Mouse (Mus musculus): ENCODE results near the gene Gkn2.

Gene Gkn2

DNA sequence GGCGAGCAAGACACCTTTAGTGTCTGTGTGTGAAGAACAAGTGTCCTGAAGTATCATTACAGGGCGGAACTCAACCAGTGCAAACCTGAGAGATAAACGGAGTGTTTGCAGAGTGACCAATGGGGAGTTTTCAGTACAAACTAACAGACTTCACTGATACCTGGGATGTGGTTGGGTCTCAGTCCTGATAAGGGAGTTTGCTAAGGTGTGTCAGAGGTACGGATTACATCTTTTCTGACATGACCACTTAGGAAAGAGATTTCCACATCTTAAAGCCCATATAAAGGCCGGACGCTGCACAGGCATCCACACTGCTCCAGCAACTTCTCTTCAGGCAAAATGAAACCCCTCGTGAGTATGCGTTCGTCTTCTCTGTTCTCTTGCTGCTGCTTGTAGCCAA, at the start of gene Gkn2:
Gkn2 (plus strand) TSS at position 301 of the 400 bp plus-strand sequence.
- no peak for DNase-seq (ENCODE audit: low spot score)

DNA sequence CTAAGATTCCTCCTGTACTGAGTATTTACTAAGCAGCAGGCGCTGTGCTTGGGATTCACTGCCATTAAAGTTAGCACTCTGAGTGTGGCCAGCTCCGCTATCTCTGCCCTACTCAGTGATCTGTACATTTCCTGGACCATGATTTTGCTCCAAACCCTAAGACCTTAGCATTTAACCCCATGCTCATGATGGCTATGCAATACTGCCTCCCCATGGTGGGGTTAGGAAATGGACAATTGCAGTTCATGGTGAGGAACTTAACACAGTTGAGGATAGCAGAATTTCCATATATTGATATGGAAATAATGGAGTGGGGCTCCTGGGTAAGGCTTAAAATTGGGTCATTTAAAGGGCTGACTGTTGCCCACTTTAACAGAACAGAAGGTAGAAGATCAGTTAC, 49.8 kb upstream of the Gkn2 start:
- no peak for DNase-seq (ENCODE audit: low spot score)

DNA sequence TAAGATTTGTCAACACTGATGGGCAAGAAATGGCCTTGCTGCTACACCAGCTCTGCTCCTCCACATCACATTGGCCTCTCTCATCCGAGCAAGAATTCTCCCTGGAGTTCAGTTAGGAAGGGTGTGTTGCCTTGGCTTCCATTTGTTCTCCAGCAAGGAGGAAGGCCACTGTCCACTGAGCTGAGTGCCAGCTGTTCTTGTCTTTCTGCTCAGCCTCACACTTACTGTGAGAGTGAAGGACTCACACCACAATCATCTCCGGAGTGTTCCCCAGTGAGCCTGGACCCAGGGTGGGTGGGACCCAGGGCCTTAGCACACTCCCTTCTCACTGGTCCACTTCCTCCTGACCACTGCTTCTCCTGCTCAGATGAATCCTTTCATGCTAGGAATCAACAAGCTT, 46.2 kb upstream of the Gkn2 start:
- no peak for DNase-seq (ENCODE audit: low spot score)

DNA sequence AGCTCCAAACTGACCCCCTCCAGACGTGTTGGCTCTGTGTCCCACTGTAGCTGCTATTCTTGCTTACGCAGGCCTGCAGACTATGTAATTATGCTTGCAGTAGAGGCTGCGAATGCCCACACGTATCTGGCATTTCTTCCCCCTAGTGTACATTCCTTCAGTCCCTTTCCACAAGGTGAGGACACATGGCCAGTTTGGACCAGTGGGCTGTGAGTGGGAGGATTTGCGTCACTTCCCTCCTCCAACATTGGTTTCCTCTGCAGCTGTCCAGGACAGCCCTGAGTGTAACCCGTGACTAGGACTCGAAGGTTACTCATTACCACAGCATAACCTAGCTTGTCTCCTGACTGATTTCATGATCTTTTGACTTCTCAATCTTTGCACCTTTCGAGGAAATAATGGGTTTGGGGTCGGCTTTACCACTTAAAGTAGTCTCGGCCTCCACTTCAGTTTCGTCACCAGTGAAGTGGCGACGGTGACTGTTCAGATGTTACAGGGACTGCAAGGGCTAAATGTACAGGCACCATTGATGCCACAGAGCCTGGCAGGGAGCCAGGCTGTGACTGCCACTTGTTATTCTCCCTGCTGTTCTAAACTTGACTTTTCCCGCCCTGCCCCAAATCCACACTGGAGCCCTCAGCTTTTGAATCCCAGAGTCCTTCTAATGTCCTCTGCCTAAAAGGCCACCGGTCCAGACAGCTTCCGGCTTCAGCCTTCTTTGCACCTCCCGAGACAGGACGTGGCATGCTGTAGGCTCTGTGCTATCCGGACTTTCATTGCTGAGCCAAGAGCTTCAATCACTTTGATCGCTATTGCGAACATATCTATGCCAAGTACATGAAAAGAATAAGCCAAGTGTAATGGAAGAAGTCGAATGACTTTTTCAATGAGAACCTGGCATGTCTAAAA, 44.6 kb upstream of the Gkn2 start:
- DNase-seq (ENCODE audit: low spot score): no peak

DNA sequence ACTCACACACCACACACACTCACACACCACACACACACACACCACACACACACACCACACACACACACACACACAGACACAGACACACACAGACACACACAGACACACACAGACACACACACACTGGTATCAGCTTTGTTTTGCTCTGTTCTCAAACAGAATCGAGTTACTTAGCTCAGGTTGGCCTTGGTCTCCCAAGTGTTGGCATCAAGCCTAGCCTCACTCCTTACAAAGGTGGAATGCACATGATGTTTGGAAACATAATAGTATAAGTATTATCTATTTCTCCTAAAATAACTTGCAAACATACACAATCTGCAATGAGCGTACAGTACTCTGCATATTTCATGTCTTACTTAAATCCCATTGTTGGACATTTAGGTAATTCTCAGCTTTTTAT, 40.8 kb upstream of the Gkn2 start:
- no peak for DNase-seq (ENCODE audit: low spot score)

DNA sequence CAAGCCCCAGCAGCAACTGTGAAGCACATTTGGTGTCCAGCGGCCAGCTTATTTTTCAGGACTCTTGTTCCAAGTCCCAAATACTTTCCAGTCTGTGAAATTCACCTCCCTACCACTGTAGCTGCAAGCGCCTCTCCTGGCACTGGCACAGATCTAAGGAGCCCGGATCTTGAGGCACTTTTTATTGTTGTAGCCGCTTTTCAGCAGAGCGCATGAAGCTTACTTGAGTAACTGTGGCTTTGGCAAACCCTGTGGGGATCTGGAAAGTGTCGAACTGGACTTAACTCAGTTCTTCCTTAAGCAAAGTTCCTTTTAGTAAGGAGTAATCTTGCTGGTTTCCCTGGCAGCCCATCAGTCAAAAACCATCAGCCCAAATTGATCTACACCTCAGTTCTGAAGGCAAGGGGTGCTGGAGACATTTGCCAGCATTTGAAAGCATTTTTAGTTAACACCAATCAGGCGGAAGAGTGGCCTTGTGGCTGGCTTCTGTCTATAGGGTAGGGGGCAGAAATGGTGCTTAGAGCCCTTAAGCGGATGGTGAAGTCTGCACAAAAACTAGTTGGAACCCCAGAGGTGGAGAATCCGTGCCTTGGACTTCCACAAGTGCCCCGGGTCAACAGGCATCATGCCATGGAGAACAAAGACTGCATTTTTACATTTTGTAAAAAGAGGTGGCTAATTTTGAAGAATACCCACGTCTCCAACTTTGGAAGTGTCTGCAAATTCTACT, 38.6 kb upstream of the Gkn2 start:
- peak; percentile 34 for DNase-seq (ENCODE audit: low spot score)

DNA sequence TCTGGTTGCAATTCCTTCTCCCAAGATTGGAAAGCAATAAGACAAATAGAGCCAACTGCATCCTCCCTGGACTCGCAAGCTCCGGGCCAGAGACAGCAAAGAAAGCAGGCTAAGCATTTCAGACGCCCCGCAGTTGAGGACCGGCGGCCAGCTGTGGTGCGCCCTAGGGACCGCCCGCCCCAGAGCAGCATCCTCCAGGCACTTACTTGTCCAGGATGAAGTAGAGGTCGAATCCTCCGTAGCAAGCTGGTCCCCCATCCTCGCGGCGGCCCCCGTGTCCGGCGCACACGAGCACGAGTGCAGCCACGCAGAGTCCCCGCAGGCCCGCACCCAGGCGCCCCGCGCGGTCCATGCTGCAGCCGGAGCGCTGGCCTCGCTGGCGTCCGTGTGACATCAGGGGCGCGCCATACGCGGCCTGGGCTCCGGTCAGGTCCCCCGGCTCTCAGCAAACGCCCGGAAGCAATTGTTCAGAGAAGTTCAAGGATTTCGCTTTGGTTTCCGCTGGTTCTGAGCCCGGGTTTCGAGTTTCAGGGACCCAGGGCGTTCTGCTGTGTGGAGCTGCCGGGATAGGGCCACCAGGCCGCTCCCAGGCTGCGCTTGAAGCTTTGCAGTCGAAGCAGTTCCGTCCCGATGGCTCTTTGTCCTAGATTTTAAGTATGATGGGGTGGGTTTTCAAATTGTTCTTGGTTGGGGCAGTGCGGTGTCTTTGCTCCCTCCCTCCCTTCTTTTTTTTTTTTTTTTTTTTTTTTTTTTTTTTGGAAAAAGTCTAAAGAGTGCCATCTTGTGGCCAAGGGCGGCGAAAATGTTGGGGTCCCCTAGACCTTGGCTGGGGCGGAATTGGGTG, 37.8 kb upstream of the Gkn2 start, which contains the start of gene Antxr1:
Antxr1 (minus strand) TSS at position 731 of the 844 bp plus-strand sequence.
- DNase-seq (ENCODE audit: low spot score): peak; percentile 42

DNA sequence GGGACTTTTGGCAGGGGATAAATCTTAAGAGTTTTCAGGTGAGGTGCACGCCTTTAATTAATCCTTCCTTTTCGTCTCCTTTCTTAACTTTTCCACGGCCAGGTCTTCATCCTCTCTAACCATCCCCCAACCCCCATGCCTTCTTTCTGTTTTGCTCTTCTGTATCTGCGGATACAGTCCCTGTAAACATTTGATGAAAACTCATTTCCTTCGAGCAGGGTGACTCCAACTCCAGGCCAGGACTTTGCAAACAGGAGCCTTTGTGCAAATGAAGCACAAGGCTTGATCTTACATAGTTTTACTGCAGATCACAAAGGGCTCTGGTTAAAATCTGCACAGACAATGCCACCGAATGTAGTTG, 37.2 kb upstream of the Gkn2 start:
- no peak for DNase-seq (ENCODE audit: low spot score)

DNA sequence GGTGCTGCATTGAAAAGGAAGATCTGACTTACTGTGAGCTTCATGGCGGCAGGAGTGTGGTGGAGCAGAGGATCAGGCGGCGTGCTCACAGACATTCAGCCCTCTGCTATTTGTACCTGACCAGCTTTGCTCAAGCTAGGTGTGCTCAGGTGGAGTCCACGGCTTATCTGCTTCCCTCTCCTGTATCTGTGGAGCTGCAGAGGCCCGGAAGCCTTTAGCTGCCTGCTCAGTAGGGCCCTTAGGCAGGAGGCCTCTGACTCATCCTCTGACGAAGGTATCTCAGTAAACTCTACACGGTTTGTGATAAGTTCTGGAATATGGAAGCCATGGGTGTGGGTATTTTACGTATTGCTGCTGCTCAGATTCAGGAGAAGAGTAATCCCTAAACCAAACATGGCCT, 22.3 kb upstream of the Gkn2 start, which contains the start of gene Gkn1:
Gkn1 (minus strand) TSS at position 114 of the 400 bp plus-strand sequence.
- no peak for DNase-seq (ENCODE audit: low spot score)

DNA sequence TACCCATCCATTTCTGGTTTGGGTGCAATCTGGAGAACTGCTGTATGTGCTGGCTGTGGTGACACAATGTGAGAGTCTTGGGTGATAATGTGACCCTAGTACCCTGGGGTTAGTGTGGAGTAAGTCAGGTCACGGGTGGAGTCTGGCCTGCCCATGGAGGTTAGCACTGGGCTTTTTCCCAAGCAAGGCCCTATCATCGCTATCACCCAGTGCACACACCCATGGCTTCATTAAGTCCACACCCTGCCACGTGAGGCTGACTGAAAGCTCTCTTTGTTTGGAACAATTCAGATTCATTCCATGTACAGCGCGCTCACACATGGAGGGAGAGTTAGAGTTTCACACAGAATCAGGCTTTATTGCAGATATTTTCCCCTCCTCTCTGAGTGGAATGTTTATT, 18.7 kb upstream of the Gkn2 start:
- DNase-seq (ENCODE audit: low spot score): no peak

DNA sequence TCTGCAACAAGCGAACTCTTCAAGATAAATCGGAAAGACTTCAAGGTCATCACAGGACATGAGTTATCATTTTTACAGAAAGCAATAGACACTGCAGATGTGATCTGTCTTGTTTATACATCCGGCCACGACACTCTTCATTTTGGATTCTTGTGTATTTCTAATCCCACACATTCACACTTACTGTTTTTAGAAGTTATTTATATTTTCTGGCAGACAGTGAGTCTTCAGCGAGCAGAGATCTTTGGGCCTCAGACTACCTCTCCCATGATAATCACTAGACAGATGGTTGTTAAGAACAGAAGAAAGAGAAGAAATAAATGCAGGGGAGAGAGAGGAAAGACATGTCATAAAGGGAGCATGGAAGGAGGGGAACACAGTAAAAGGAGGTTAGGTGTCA, 3.9 kb upstream of the Gkn2 start:
- no peak for DNase-seq (ENCODE audit: low spot score)

DNA sequence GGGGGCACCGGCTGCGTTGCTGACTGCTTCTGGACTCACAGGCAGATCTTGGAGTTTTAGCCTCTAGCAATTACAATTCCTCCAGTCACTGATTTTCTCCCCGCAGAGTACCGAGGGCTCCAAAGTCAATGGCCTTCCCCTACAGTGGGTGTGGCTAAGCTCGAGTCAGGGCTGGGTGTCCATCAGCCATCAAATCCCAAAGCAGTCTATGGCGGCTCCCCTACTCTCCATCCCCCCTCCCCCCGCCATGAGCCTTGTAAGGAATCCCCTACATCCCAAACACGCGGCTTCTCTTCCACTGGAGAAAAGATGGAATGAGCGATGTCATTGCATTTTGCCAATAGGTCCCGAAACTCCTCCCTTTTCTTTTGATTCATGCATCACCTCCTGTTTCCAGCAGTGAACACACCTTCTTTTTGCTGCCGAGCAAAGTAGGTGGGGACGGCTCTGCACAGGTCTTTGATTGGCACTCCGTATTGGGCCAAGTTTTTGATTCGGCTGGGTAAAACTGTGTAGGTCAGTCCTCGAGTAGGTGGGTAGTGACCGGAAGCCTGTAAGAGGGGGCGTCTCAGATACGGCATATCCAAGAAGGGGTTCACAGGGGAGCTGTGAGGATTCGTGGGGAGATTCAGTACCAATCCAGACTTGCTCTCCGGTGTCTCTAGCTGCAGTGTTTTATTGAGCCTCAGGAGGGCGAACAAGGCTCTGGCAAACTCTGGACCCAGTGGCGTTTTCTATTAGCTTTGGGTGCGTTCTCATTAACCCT, 11.0 kb downstream of the Gkn2 start:
- DNase-seq (ENCODE audit: low spot score): no peak

DNA sequence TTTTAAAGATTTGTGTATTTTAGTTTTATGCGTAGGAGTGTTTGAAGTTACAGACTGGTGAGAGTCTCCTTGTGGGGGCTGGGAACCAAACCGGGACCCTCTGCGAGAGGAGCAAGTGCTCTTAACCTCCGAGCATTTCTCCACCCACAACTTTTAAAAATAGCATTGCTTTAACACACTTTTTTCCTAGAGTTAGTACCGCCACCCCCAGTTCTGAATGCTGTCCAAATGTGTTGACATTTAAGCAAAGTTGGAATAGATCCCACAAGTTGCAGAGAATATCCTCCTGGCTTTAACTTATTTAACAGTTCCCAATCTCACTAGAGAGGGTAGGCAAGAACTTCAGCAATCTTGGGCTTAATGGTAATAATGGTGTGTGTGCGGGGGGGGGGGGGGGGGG, 11.6 kb downstream of the Gkn2 start:
- DNase-seq (ENCODE audit: low spot score): no peak

DNA sequence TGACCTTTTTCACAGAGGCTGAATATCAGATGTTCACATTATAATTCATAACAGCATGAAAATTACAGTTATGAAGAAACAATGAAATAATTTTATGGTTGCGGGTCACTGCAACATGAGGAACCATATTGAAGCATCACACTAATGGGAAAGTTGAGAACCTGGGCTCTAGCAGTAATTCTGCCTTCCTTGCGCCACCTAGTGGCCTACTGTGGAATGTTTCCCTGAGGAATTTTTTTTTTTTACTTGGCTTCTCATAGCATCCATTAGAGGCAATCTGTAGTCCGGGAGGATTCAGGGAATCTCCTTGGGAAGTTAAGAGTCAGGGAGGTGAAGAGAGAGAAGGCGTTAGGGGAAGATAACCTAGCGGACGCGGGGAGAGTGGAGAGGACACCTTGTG, 13.0 kb downstream of the Gkn2 start:
- peak; percentile 19 for DNase-seq (ENCODE audit: low spot score)

DNA sequence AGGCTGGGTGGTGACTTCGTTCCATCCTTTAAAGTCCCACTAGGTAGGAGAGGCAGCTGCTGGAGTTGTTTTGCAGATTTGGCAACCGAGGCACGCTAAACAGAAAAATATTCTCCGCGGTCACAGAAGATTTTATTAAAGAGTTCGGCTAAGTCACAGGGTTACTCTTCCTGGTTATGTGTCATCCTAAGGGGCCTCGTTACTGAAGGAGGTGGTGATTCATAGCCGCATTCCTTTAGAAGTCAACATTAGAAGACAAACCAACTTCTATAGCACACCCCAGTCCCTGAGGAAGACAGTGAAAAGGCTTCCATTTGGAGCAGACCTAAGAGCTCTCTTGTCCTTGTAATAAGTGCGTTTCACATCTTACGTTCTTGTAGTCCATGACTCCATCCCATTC, 13.5 kb downstream of the Gkn2 start:
- no peak for DNase-seq (ENCODE audit: low spot score)

DNA sequence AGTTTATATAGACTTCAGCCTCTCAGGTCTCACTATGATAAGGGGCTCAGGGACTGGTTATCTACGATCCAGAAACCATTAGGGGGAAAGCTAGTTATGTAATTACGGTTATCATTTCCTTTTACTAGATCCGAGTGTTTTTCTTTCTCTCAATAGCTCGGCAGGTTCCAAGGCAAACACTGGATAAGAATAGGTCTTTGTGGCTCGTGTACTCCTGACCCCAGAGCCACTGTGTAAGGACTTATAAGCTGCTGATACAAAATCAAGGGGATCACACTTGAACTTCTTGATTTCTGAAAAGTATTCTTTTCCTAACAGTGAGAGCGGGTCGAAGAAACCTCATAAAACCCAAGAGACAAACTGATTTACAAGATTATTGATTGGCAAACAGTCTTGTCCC, 15.7 kb downstream of the Gkn2 start, which contains the start of gene Gkn3:
Gkn3 (minus strand) TSS at position 59 of the 400 bp plus-strand sequence.
- no peak for DNase-seq (ENCODE audit: low spot score)

DNA sequence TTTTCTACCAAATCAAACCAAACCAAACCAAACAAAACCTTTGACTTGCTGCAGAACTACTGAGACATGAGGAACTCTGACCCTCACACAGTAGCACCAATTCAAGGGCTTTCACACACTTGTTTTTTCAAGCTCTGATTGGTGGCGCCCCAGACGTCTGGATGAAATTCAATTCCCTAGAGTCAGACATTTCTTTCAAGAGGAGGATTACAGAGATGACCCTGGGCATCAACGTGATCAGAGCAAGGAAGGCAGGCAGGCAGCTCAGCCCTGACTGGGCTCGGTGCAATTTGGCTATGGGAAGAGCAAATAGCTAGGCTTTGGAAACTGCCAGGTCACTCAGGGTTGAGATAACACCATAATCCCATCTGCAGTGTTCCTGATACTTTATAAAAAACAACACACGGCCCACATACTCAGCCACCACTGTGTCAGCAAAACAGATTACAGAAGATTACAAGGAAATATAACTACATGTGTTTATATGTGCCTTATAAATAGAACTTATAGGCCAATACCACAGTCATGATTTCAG, 16.4 kb downstream of the Gkn2 start:
- DNase-seq (ENCODE audit: low spot score): no peak

DNA sequence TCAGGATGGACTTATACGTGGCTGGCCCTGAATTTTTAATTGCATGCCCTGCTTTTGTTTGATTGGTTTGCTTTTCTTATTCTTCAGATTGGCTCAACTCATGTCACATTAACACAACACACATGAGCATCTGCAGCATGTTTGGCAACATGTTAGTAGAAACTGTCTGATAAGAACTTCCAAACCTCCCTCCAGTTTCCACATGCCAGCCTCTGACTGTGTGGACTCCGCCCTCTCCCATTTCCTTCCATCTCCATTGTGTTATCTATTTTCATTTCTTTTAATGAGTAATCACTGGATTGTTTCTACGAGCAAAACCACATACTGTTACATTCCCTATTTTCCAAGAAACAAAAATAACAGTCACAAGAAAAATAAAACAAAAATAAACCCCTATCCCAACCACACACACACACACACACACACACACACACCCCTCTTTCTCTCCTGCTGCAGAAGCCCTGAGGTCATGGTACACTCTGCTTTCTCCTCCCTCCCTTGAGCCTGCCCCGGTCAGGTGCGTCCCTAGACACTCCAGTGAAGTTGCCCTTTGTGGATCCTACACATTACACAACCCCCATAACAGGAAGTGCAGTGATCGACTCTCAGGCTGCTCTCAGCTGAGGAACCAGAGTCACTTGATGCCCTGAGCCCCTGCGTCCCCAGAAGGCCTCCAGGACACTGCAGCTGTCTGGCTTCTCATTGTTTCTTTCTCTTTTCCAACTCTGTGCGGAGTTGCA, 20.5 kb downstream of the Gkn2 start:
- no peak for DNase-seq (ENCODE audit: low spot score)

DNA sequence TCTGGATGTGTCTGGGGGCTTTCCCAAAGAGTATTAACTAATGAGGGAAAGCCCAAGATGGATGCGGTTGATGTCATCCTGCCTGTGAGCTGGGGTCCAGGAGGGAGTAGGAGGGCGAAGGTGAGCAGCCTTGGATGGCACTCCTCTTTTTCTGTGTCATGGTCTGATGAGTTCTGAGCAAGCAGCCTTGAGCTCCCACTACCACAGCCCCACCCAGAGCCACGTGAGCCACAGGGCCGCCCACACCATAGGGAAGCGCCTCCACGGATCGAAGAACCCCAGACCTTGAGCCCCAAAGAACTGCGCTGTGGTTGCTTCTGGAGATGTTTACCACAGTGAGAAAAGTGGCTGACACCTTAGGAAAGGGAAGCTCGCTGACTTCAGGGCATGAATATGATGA, 21.6 kb downstream of the Gkn2 start:
- no peak for DNase-seq (ENCODE audit: low spot score)

DNA sequence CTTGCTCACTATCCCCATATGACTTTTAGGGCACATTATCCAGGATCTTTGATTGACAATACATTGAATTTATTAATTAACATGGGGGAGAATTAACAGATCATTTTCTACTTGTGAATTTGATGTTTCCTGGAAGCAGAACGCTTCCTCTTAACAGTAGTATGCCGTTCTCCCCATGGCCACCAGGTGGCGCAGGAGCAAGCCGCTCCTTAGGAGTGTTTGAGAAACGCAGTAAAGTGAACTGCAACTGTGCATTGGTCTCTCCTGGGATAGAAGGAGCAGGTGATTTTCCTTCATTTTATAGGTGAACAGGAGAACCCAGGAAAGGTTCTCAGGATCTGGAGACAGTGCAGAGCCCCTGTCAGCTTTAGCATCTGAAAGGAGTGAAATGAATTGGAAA, 26.0 kb downstream of the Gkn2 start:
- DNase-seq (ENCODE audit: low spot score): peak; percentile 38
